Mouse (Mus musculus): ENCODE data around the gene Sept10.

- TF ChIP-seq POLR2A (IDR thresholded peaks at IDR 0.05; ENCODE audit: borderline replicate concordance, extremely low read depth, low read depth, low read length) (no peak), CTCF (IDR thresholded peaks at IDR 0.05; ENCODE audit: insufficient read depth, low read length) (no peak)
Observed at GRCm38 (mm10) chr10:59249531-59249930, 27.9 kb upstream of the Sept10 start.

All from lung, adult 2 months (tissue).